Mouse (Mus musculus) hindbrain, embryonic 10.5 days (tissue): ENCODE measurements around the gene Usp2. TPM values are rescaled to one million over a fixed set of nuclear protein-coding genes. Genes with fewer than 3 reads are reported as not detected.

Source experiments
- DNase-seq: peaks from one replicate; pipeline ENCODE4 v3.0.0-alpha.2; 2017; ENCODE audit warnings: low spot score
- H3K27ac ChIP-seq: fragments of 300-500 bp; sonication (generic); 2 replicates; pipeline ENCODE4 v1.5.1; 2016; ENCODE audit warnings: mild to moderate bottlenecking, moderate library complexity
- H3K27me3 ChIP-seq: fragments of 300-500 bp; sonication (generic); 2 replicates; pipeline ENCODE4 v1.6.1; 2016; ENCODE audit warnings: mild to moderate bottlenecking; ENCODE audit not compliant: poor library complexity, insufficient read depth, severe bottlenecking
- H3K36me3 ChIP-seq: fragments of 300-500 bp; sonication (generic); 2 replicates; pipeline ENCODE4 v1.6.1; 2016; ENCODE audit warnings: mild to moderate bottlenecking, moderate library complexity
- H3K4me1 ChIP-seq: fragments of 300-500 bp; sonication (generic); replicated peaks from 2 replicates; pipeline ENCODE4 v1.6.1; 2016; ENCODE audit warnings: mild to moderate bottlenecking
- H3K4me3 ChIP-seq: fragments of 300-500 bp; sonication (generic); 2 replicates; pipeline ENCODE4 v1.5.1; 2016; ENCODE audit warnings: mild to moderate bottlenecking, moderate library complexity
- H3K9me3 ChIP-seq: fragments of 300-500 bp; sonication (generic); 2 replicates; pipeline ENCODE4 v1.6.1; 2016; ENCODE audit warnings: mild to moderate bottlenecking, moderate library complexity
- WGBS: fragments of 180-500 bp; shearing (Covaris S2); methylation state at CpG from one replicate; pipeline ENCODE4 v1.1.7; 2016; 5-methylcytosine and 5-hydroxymethylcytosine counted together
- polyA plus RNA-seq: library from polyadenylated mRNA; unstranded; fragments of >200 nt; fragmentation: Nextera tagmentation; extraction: Ambion mirVana; gene quantifications from 2 replicates; pipeline ENCODE4 v1.2.1, GENCODE M21; 2016

The Usp2 gene
- polyA plus RNA-seq, 1 experiment from 2014 or later = 13.5 TPM

DNA sequence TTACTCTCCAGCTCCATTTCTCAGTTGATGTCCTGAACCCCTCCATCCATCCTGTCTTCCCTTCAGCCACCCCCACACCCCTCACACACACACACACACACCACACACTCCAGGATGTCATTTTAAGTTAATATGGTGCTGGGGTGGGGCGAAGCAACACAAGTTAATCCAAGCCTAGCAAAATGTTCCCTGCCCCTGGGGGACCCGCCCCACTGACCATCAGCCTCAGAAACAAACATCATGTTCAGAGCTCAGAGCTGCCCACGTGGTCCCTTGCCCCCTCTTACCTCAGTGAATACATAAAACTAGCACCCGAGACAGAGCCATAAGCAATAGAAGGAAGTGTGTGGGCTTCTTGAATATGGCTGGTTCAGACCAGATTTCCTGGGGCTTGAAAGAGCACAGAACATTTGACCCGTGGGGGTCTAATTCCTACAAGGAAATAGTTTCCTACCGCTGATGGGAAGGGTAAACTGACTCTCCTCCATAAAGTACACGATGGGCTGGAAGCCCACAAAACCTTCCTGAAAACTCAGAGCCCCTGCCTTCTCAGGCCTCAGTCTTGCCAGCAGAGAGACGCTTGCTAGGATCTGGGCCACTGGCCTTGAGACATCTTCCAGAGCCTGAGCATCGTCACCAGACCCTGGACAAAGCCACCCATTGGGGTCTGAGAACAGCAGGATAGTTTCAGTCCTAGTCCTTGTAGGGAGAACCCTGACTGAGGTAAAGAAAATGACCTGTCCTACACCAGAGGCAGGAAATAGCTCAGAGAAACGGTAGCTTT lies 13.4 kb downstream of the Usp2 start:
- Histone ChIP-seq H3K4me3 (no peak overlapping the region), H3K27ac (no peak overlapping the region), H3K36me3 (0 out of 2 replicates have a peak, but pooled peaks cover 7% of the 10 kb centered on the region), H3K9me3 (no peaks in the 10 kb centered on the region), H3K27me3 (peaks cover 90% of the 10 kb centered on the region), H3K4me1 (peaks cover 56% of the 10 kb centered on the region)
- 77% methylated on average over 10 of the region's 10 CpGs for WGBS
- no peak for DNase-seq

DNA sequence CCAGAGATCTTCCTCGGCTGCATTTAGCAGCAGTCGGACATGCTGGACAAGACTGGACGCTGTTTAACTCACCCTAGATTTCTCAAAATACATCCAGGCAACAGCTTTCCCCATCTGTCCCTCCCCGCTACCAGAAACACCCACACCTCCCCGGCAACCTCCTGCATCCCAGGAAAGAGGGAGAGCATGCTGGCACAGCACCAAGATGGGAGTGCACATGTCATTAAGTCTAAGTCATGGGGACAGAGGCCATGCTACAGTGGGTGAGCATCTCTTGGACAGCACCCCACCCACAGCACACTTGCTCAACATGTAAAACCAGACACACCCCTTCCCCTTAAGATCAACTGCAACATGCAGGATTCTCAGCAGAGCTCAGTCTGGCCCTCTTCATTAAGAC lies 14.1 kb downstream of the Usp2 start:
- Histone ChIP-seq H3K27ac (no peak overlapping the region), H3K4me3 (no peak overlapping the region), H3K27me3 (peaks cover 90% of the 10 kb centered on the region), H3K36me3 (0 out of 2 replicates have a peak, but pooled peaks cover 3% of the 10 kb centered on the region), H3K9me3 (no peaks in the 10 kb centered on the region), H3K4me1 (peaks cover 56% of the 10 kb centered on the region)
- 91% methylated on average over 5 of the region's 5 CpGs for WGBS
- DNase-seq = no peak

DNA sequence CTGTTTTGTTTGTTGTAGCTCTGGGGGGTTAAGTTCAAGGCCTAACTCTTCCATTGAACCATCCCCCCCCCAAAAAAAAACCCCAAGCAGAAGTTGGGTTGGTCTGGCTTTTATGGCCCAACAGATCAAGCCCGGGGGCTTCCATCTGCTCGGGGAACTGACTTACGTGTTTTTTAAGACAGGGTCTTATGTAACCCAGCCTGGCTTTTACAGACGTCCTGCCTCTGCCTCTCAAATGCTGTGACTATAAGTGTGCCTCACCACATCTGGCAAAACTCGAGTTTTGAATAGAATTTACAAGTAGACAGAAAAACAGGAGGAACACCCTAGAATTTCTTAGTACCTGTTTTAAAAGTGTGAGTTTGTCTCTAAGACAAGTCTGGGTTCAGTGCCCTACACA lies 14.8 kb downstream of the Usp2 start:
- no peak overlapping the region for H3K4me3 ChIP-seq
- peaks cover 90% of the 10 kb centered on the region for H3K27me3 ChIP-seq
- H3K4me1 ChIP-seq = peaks cover 57% of the 10 kb centered on the region
- 71% methylated on average over 5 of the region's 5 CpGs for whole genome bisulfite sequencing
- H3K36me3 ChIP-seq = no peaks in the 10 kb centered on the region
- DNase-seq = no peak
- no peaks in the 10 kb centered on the region for H3K9me3 ChIP-seq
- no peak overlapping the region for H3K27ac ChIP-seq

GRCm38 (mm10) chr9:44082266-44082665 lies 15.4 kb downstream of the Usp2 start:
- Histone ChIP-seq H3K9me3 (no peaks in the 10 kb centered on the region), H3K27me3 (peaks cover 93% of the 10 kb centered on the region), H3K4me3 (no peak overlapping the region), H3K36me3 (no peaks in the 10 kb centered on the region), H3K27ac (no peak overlapping the region), H3K4me1 (peaks cover 54% of the 10 kb centered on the region)
- WGBS = 91% methylated on average over 5 of the region's 5 CpGs
- DNase-seq = no peak

- no peak overlapping the region for H3K27ac ChIP-seq
- peak overlapping the region; percentile 67 for H3K4me3 ChIP-seq
- H3K9me3 ChIP-seq = no peaks in the 10 kb centered on the region
- peaks cover 95% of the 10 kb centered on the region for H3K27me3 ChIP-seq
- peaks cover 60% of the 10 kb centered on the region for H3K4me1 ChIP-seq
- DNase-seq = no peak
- H3K36me3 ChIP-seq = no peaks in the 10 kb centered on the region
- WGBS = 9% methylated on average over 23 of the region's 23 CpGs
Measured at GRCm38 (mm10) chr9:44083392-44084121, 16.7 kb downstream of the Usp2 start.

DNA sequence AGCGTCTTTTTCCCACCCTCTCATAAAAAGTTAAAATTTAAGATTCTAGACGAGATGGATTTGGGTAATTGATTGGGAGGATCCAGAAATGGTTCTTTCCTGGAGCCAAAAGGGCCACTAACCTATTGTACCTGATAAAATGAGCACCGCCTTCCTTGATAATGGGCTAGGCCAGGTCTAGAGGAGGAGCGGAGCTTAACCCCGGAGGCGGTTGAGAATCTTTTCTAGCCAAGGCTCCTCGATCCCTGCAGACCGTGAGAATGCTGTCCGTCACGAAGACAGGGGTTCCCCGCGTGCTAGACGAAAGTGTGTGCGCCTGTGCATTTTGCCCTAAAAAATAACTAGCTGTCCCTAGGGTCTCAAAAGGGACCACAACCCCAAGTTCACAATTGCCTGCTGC lies 17.4 kb downstream of the Usp2 start:
- H3K4me1 ChIP-seq = peaks cover 59% of the 10 kb centered on the region
- WGBS = under 1% methylated on average over 14 of the region's 14 CpGs
- H3K27ac ChIP-seq = peak overlapping the region; percentile 86
- H3K9me3 ChIP-seq = no peaks in the 10 kb centered on the region
- H3K4me3 ChIP-seq = peak overlapping the region; percentile 67
- DNase-seq = no peak
- 0 out of 2 replicates have a peak, but pooled peaks cover 2% of the 10 kb centered on the region for H3K36me3 ChIP-seq
- peaks cover 95% of the 10 kb centered on the region for H3K27me3 ChIP-seq

DNA sequence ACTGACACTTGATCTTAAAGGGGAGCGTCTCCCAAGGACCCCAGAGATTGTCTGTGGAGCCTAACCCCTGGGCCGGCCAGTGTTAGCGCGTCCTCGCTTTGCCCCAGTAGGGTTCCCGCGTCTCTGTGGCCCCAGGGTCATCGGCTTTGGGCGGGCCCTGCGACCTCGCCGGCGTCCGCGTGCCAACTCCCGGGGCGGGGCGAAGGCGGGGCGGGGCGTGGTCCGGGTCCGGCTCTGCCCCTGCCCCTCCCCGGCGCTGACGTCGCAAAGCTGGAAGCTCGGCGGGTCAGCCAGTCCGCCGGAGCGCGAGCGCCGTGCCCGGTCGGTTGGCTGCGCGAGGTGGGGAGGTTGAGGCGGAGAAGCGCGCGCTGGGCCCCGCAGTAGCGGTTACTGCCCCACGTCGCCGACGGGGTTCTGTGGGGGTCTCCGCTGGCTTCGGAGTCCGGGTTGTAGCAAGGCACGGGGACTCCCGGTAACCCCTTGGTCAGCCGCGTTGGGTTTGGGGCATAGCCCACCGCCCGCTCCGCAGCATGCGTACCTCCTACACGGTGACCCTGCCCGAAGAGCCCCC lies 17.9 kb downstream of the Usp2 start:
- peak; percentile 92 for DNase-seq
- H3K27ac ChIP-seq = peak overlapping the region; percentile 86
- under 1% methylated on average over 62 of the region's 62 CpGs for WGBS
- peak overlapping the region; percentile 67 for H3K4me3 ChIP-seq
- H3K9me3 ChIP-seq = no peaks in the 10 kb centered on the region
- H3K4me1 ChIP-seq = peaks cover 60% of the 10 kb centered on the region
- H3K36me3 ChIP-seq = 0 out of 2 replicates have a peak, but pooled peaks cover 6% of the 10 kb centered on the region
- peaks cover 97% of the 10 kb centered on the region for H3K27me3 ChIP-seq

GRCm38 (mm10) chr9:44085276-44085675 lies 18.5 kb downstream of the Usp2 start:
- Histone ChIP-seq H3K36me3 (0 out of 2 replicates have a peak, but pooled peaks cover 11% of the 10 kb centered on the region), H3K4me1 (peaks cover 62% of the 10 kb centered on the region), H3K27me3 (peaks cover 94% of the 10 kb centered on the region), H3K27ac (peak overlapping the region; percentile 86), H3K4me3 (peak overlapping the region; percentile 67), H3K9me3 (no peaks in the 10 kb centered on the region)
- WGBS = 3% methylated on average over 10 of the region's 10 CpGs
- no peak for DNase-seq

DNA sequence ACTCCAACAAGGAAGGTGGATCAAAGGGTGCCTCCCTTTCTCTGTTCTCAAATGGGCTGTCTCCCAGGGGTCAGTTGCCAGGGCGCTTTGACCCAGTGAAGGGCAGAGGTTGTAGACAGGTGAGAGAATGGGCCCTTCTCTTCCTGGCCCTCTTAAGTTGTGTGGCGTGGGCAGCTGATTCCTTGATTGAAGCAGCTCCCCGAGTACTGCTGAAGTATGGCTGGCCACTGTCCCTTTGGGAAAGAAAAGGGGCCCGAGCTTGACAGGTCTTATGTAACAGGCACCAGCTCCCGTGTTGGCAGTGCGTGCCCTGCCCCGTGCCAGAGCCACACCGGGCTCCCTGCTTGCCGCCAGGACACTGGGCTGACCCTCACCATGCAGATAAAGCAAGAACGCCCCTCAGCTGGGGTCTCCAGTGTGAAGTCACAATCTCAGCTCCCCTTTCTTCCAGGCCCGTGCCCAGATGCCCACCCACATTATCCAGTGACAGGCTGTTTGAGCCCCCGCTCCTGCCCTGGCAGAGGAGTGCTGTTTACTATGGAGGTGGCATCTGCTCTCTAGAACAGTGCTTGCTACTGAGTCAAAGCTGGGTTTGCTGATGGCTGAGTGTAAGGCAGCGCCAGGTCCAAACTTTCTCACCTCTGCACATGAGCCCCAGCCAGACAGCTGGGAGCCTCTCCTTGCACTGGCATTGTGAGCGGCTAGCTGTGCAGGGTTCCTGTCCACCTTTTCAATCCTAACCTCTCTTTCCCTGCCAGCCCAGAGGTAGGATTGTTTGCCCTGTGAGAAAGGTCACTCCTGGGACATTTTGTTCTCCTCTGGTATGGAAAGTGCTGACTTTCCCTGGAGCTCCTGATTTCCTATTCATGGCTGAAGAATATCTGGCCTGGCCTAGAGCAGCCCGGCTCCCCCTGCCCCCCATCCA lies 19.2 kb downstream of the Usp2 start:
- Histone ChIP-seq H3K4me3 (peak overlapping the region; percentile 67), H3K27me3 (peaks cover 88% of the 10 kb centered on the region)
- 66% methylated on average over 15 of the region's 15 CpGs for WGBS

DNA sequence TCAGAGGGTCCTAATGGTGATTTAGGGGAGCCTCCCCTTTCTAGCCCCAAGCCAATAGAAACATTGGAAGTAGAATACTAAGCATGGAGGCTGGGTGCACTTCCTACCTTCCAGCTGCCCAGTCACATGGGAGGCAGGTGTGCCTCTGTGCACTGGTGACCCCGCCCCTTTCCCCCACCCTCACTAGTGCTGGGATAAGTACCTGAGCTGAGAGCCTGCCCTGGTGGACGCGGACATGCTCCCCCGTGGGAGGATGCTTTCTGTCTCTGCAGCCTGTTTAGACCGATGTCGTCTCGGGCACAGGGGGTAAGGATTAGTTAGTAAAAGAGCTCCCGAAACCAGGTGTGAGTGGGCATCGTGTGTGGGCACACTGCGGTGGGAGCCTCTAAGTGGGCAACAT lies 20.1 kb downstream of the Usp2 start:
- no peak overlapping the region for H3K4me3 ChIP-seq
- H3K36me3 ChIP-seq = peaks cover 25% of the 10 kb centered on the region
- no peaks in the 10 kb centered on the region for H3K9me3 ChIP-seq
- 35% methylated on average over 10 of the region's 10 CpGs for WGBS
- peaks cover 62% of the 10 kb centered on the region for H3K4me1 ChIP-seq
- DNase-seq = no peak
- H3K27ac ChIP-seq = no peak overlapping the region
- peaks cover 78% of the 10 kb centered on the region for H3K27me3 ChIP-seq

More for the DNA sequence above, 19.2 kb downstream of the Usp2 start:
- H3K9me3 ChIP-seq = no peaks in the 10 kb centered on the region
- no peak for DNase-seq
- H3K36me3 ChIP-seq = peaks cover 15% of the 10 kb centered on the region
- peaks cover 62% of the 10 kb centered on the region for H3K4me1 ChIP-seq
- H3K27ac ChIP-seq = no peak overlapping the region

DNA sequence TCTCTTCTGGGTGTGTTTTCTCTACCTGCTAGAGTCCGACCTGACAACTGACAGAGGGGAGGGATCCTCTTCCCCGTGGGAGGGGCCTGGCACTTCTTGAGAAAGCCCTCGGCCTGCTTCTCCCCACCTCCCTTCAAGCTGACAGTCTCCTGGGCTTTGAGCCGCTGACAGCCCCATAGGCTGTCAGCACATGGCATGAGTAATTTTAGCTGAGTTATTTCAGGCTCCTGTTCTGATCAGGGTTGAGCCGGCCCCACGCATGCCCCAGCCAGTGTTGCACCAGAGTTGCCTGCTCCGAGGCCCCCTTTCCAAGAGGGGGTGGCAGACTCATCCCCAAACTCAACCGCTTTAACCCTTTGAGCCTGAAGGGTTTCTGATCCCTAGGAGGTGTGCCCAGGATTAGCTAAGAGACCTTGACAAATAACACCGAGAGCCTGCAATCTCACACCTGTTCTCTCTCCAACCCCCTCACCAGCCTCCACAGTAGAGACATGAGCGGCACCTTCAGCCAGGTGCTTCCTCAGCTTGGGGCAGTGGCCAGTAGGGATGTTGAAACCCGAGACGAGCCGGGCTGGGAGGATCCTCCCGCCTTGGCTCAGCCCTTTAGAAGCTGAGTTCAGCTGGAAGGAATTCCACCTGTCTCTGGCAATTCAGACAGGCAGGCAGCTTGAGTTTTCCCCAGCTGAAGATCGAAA lies 21.1 kb downstream of the Usp2 start:
- no peaks in the 10 kb centered on the region for H3K9me3 ChIP-seq
- no peak for DNase-seq
- H3K4me3 ChIP-seq = no peak overlapping the region
- peaks cover 62% of the 10 kb centered on the region for H3K4me1 ChIP-seq
- H3K27me3 ChIP-seq = peaks cover 69% of the 10 kb centered on the region
- H3K36me3 ChIP-seq = peaks cover 33% of the 10 kb centered on the region
- WGBS = 11% methylated on average over 15 of the region's 15 CpGs
- no peak overlapping the region for H3K27ac ChIP-seq
